Mouse (Mus musculus) adrenal gland, postnatal 25 days (tissue): Measurements from ENCODE around the gene Pafah1b3. TPM values are rescaled to one million over a fixed set of nuclear protein-coding genes. Genes with fewer than 3 reads are reported as not detected.
"Not testable (repeated sequence)": the region's sequence is repeated elsewhere in the genome, so short reads cannot be mapped to it uniquely, and the experiment has no call there.

Experiments
- DNase-seq: peaks from one replicate; pipeline ENCODE4 v3.0.0; 2021; ENCODE audit warnings: mixed read lengths
- long read RNA-seq: library from polyadenylated mRNA; stranded (forward); transcript quantifications from one replicate; pipeline ENCODE4 v2.0.0, GENCODE M21; 2021
- total RNA-seq: library from RNA; stranded (reverse); gene quantifications from 2 replicates; pipeline ENCODE4 v1.2.3, GENCODE M21; 2021

Pafah1b3 gene
- total RNA-seq, result 31.9 and 35.8 TPM in 2 replicates
- long read RNA-seq, transcript Pafah1b3-201 (6 exons, 901 nt), result major isoform, 11 of 17 reads
- long read RNA-seq, transcript Pafah1b3-204 (5 exons, 859 nt), result minor isoform, 5 of 17 reads
- long read RNA-seq, partial matches to known transcripts, result 0 of 17 reads
- long read RNA-seq, other reads (novel, unspliced or antisense), result 1 of 17 reads

DNA sequence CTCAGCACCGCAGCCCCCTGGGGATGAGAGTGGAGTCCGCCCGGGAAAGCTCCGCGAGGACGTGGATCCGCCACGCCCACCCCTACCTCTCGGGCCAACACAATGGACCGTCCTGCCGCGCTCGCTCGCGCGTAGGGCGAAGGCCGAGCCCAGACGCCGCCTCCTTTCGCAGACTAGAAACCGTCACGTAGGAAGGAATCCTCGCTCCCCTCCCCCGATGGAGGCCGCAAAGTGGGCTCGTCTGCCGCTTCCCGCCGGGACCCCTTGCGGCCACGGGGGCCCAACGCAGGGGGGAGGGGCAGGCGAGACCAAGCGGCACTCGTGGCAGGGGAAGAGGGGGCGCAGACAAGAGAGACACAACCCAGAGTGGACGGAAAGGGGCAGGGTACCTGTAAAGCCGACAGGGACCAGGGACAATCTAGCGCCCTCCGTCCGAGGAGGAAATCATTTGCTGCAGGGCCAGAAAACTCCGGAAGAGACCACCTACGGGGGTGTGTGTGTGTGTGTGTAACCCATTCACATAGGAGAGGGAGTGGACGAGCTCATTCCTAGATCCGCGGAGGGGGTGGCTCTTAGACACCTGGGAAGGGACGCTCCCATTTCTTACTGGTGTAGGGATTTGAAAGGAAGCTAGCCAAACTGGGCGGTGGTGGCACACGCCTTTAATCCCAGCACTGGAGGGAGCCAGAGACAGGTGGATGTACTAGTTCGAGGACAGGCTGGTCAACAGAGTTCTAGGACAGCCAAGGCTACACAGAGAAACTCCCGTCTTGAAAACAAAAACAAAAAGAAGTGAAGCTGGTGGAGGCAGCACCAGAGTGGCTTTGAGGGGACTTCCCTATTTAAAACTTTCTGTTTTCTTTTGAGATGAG lies at the start of gene Pafah1b3:
Gene Pafah1b3 (minus strand): TSS at position 533 of the 872 bp plus-strand sequence.
- DNase-seq, result peak; percentile 74

GRCm38 (mm10) chr7:25341000-25341784 lies 43.4 kb upstream of the Pafah1b3 start:
- DNase-seq, result no peak

DNA sequence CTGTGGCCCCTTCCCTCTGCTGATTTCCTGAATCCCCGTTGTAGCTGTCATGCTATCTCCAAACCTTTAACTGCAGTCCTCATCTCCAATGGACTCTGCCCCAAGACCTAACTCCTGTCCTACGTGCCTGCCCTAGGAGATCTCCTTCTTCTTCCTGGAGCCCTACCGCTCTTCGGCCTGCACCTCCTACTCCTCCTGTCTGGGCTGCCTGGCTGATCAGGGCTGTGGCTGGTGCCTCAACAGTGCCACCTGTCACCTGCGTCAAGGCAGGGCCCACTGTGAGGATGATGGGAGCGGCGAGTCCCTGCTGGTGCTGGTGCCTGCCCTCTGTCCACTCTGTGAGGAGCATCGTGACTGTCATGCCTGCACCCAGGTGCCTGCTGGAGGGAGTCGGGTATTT lies 41.5 kb upstream of the Pafah1b3 start:
- no peak for DNase-seq

DNA sequence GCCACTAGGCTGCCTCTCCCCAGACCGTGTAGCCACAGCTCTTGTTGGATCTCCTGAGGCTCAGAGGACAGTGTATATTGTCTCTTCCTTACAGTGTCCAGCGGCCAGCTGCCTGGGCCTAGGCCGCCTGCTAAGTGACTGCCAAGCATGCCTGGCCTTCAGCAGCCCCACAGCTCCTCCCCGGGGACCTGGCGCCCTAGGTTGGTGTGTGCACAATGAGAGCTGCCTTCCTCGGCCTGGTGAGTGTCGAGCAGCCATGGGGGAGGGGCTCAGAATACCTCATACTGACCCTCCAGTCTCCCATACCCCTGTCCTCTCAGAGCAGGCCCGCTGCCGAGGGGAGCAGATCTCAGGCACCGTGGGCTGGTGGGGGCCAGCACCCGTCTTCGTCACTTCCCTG lies 36.7 kb upstream of the Pafah1b3 start:
- no peak for DNase-seq

DNA sequence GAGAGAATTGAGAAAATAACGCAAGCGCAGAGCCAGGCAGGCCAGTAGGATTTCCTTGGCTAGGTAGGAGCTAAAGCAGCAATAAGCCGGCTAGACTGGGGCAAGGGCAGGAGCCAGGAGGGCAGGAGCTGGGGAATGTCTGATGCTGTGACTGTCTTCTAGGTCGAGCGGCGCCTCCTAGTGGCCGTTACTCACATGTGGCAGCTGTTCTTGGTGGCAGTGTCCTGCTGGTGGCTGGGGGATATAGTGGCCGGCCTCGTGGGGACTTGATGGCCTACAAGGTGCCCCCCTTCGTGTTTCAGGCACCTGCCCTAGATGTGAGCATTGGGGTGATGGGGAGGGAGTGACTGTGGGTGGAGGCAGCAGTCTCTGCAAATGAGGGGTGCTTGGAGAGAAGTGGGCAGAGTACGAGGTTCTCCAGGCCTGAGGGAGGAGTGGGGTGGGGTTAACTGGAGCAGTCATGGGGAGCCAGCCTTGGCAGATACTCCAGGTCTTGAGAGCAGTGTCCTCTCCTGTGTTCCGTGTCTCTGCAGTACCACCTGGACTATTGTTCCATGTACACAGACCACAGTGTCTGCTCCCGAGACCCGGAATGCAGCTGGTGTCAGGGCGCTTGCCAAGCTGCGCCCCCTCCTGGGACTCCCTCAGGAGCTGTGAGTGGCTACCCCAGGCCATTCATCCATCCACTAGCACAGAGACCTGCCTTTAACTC lies 36.0 kb upstream of the Pafah1b3 start:
- peak; percentile 72 for DNase-seq

DNA sequence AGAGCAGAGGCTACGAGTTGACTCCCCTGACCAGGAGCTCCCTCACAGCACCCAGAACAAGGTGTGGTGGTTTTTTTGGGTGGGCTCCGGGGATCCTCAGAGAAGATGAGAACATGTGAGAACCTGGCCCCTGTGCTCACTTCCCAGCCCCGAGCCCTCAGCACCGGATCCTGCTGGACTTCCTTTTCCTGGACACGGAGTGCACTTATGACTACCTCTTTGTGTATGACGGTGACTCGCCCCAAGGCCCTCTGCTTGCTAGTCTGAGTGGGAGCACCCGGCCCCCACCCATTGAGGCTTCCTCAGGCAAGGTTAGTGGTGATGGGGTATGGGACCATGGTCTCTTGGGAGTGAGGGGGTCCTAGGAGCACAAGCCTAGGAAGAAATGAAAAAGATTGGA lies 28.4 kb upstream of the Pafah1b3 start:
- no peak for DNase-seq

GRCm38 (mm10) chr7:25325431-25325830 lies 27.6 kb upstream of the Pafah1b3 start:
- not testable (repeated sequence) for DNase-seq

GRCm38 (mm10) chr7:25323219-25323618 lies 25.4 kb upstream of the Pafah1b3 start:
- DNase-seq, result peak; percentile 46

- peak; percentile 41 for DNase-seq
Observed at GRCm38 (mm10) chr7:25322058-25322484, 24.3 kb upstream of the Pafah1b3 start.

DNA sequence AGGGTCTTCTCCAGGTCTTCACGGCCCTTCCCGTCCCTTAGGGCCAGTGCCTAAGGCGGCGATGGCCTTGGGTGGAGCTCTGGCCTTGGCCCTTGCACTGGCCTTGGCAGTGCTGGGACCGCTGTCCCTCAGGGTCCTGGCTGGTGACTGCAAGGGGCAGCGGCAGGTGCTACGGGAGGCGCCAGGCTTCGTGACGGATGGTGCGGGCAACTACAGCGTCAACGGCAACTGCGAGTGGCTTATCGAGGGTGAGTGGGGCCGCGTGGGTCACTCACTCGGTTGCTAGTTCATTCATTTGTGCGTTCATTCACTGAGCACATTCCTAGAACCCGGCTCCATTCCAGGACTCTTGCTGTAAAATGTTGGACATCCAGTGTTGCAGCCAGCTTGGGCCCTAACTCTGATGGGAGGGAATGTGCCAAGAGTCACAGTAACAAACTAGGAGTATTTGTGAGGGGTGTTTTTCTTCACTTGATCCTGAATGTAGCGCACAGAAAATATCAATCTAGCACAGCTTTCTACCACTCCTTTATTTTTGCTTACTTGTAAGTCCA lies 19.7 kb upstream of the Pafah1b3 start:
- DNase-seq, result peak; percentile 40

DNA sequence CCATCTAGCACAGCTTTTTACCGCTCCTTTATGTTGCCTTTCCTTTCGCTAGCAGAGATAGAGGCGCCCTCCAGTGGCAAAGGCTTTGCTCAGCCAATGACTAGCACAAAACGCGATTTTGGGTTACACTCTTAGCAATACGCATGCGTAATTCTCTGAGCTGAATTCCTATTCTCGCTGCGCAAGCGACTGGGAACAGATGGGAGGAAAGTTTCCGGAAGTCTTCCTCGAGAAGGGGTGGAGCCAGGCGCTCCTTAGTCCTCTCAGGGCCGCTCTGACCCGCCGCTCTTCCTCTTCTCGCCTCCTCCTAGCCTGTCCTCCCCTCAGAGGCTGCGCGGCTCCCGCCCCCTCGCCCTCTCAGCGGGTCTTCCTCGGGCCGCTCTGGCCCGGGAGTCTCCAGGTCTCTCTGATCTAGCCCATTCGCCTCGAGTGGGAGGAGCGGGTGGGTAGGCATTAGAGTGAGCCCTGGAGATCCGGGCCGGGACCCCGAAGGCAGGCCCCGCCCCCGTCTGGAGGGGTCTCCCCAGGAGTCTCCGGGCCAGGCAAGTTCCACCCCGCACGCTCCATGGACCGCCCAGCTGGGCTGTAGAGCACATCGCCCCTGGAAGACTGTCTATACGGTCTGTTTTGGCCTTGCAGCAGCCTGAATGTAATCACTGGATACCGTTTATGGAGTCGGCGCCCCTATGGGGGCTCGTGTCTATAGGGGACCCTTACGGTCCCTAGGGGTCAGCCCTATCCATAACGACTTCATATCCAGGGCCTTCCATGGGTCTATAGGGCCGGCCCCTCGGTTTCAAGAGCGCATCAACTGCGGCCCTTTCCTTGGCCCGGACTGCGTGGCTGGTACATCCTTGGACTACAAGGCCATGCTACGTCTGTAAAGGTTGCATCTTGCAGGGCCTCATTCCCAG lies 19.0 kb upstream of the Pafah1b3 start, which contains the start of gene Megf8:
Gene Megf8 (plus strand): TSS at position 633 of the 914 bp plus-strand sequence.
- DNase-seq, result peak; percentile 91

DNA sequence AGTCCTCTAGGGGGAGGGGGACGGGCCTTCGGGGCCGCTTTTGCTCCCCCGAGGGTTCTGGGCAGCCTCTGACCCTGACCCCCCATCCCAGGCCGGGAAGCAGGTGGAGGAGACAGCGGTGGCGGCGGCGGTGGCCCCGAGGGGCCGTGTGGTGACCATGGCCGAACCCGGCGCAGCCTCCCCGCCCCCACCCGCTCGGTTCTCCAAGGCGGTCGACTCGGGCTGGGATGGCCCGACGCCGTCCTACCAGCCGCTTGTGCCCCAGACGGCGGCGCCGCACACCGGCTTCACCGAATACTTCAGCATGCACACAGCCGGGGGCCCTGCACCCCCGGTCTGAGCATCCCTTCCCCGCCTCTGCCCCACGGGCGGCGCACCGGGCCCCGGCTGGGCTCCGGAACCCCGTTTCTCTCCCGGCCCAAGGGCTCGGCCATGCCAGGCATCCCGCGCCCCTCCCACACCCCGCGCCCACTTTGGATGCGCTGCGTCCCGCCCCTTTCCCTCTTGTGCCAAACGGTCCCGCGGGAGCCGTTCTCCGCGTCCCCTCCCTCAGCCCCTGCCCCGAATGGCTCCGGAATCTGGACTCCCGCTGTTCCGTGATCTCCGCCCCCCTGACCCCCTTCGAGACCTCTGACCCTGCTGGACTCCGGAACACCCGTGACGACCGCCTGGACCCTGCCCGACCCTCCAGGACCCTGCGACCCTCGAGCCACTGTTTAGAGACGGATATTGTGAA lies 17.7 kb upstream of the Pafah1b3 start:
- peak; percentile 59 for DNase-seq

DNA sequence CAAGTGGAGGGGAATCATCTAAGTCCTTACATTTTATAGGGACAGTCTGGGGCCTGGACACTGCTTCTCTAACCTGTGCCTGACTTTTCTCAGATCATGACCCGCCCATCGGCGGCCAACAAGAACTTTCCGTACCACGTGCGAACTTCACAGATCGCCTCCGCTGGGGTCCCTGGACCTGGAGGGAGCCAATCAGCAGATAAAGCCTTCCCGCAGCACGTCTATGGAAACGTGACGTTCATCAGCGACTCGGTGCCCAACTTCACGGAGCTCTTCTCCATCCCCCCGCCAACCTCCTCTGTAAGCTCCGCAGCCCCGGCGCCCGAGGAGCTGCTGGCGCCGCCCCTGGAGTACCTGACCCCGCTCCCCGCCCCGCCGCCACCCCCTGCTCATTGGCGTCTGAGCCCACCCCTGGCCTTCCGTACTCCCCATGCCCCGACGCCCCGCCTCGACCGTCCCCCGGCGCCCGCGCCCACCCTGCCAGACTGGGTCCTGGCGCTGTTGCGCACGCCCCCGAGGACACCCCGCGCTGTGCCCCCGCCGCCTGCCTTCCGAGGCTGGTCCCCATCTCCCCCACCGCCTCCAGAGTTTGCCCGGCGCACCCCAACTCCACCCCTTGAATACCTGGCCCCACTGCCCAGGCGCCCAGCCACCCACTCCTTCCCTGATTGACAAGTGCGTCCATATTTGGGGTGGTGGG lies 17.0 kb upstream of the Pafah1b3 start:
- DNase-seq, result no peak

DNA sequence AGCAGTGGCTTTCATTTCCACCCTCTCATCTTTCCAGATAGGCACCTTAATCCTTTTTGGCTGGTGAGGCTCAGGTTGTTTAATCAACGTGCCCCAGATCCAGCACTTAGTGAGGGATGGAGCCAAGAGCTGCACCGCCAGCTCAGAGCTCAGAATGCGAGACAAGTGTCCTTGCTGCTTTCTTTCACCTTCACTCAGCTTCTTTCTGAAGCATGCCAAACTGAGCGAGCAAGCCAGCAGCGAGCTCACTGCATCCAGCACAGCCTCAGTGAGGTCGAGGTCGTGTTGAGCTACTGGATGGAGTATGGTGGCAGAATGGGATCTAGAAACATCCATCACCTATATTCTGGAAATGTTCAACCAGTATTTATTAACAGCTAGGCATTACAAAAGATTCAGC lies 15.5 kb upstream of the Pafah1b3 start:
- no peak for DNase-seq

DNA sequence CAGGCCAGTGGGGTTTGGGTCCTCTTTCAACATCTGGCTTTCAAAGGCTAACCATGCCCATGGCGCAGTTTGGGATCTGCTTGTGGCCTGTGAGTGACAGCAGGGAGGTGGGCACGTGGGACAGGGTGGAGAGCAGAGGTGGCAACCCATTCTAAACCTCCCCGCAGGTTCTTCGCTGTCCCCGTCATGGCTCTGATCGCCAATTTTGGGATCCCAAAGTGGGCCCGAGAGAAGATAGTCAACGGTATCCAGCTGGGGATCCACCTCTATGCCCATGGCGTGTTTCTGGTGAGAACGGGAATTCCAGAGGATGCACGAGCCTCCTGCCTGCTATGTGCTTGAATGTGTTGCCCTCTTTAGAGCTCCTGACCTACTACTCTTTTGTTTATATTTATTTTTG lies 13.4 kb upstream of the Pafah1b3 start:
- no peak for DNase-seq

GRCm38 (mm10) chr7:25309425-25309824 lies 11.6 kb upstream of the Pafah1b3 start:
- DNase-seq, result no peak

GRCm38 (mm10) chr7:25308702-25309318 lies 11.0 kb upstream of the Pafah1b3 start:
- no peak for DNase-seq

GRCm38 (mm10) chr7:25306614-25306996 lies 8.8 kb upstream of the Pafah1b3 start:
- no peak for DNase-seq
